Mouse (Mus musculus) ES-E14 (cell line): ENCODE results near the gene Dohh.

Experiments
- CHD2 ChIP-seq: IDR thresholded peaks from 2 replicates; pipeline ENCODE4 v1.6.1; 2014; ENCODE audit warnings: mild to moderate bottlenecking, low read depth, low read length, inconsistent platforms
- HCFC1 ChIP-seq: IDR thresholded peaks from 2 replicates; pipeline ENCODE4 v1.6.1; 2012; ENCODE audit warnings: low read length, inconsistent platforms, borderline replicate concordance; ENCODE audit not compliant: insufficient read depth
- ZC3H11A ChIP-seq: IDR thresholded peaks from 2 replicates; pipeline ENCODE4 v1.6.1; 2012; ENCODE audit warnings: low read depth, mild to moderate bottlenecking, inconsistent platforms, low read length, borderline replicate concordance
- ZNF384 ChIP-seq: IDR thresholded peaks from 2 replicates; pipeline ENCODE4 v1.6.1; 2012; ENCODE audit warnings: low read depth, low read length, inconsistent platforms

DNA sequence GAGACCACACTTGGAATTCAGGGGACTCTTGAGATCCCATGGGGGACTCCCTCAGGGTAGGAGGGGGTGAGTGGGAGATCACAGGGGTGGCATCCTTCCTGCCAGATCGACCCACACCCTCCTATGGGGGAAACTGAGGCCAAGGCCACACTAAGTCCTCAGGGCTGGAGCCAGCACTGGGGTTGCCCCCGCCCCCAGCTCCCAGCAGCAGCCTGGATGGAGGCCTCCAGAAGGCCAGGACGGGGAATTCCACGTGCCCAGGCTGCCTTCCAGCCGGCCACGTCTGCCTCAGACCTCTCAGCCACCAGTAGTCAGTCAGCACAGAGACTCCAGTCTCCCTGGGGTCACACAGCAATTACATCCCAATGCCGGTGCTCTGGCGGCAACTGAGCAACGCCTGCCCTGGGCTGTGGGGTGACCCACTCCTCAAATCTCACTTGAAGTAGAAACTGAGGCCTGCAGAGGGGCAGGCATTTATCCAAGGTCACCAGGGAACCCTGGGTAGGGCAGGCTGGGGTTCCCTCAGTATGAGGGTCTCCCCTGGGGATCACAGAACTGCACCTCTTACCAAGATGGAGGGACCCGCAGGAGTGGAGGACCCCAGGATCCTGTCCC lies 41.1 kb downstream of the Dohh start:
- no peak for TF ChIP-seq ZNF384
- no peak for TF ChIP-seq CHD2
- no peak for TF ChIP-seq ZC3H11A
- TF ChIP-seq HCFC1: no peak
